Mouse (Mus musculus) mouse embryonic stem cell (cell line): ENCODE results near the gene Ubald1.

ENCODE experiments used
- in situ Hi-C, 2 experiments: fragments of 300-500 bp; cut with MboI; formaldehyde crosslinking; loops; 1 replicate in 1 of 2; 3 replicates in 1 of 2; pipeline ENCODE4 v1.14.3; 2019 to 2020; ENCODE audit warnings: low sequenced_read_pairs in 2 of 2, low pct_unique_long_range_greater_than_20kb in 1 of 2, mixed read lengths in 1 of 2; ENCODE audit not compliant: unreplicated experiment in 1 of 2

The Ubald1 gene

DNA sequence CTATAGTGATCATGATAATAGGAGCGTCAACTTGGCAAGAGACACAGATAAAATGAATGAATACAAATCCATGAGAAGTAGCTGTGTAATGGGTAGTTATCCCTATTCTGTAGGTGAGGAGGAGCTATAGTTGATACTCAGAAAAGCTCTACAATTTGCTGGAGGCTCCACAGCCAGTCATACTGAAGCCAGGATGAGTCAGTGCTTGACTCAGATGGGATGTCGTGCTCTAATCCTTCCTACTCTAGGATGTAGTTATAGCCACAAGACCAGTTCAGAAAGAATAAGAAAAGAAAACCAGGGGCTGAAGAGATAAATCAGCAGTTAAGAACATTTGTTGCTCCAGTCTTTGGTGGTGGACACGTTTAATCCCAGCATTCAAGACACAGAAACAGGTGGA is 42.5 kb downstream of the Ubald1 start:
- in situ Hi-C loops: no loop called here

DNA sequence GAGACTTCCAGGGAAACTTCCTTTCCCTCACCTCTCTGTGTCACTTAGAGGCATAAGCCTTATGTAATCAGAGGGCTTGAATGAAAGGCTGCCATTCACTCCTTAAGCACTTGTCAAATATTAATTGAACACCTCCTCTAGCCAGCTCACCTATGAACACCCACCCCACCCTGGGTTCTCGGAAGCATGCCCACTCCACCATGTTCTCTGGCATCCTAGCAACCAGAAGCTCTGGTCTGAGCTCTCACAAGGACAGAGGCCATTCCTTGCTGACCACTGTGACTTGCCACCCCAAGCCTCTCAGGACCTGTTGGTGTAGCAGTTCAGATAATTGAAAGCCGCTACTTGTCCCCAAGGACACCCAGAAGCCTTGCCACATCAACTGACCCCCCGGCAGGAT is 44.9 kb downstream of the Ubald1 start, which contains the start of gene 4930562C15Rik:
4930562C15Rik (plus strand) TSS at position 226 of the 400 bp plus-strand sequence.
- in situ Hi-C loops: no loop called here

DNA sequence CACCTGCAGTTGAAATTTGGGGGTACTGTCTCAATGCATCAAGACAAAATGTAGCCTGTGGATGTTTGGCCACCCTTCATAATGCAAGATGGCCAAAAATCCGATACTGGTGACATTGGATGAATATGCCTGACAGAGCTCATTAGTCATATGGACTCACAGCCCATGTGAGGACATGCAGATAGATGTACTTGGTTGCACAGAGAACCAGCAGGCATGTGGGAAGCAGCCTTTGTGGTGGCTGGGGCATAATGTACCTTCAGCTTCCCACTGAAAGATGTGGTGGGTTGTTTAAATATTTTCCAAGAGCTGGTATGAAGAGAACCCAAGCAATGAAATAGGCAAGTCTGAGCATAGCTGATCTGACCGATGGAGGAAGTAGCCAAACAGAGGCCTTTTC is 46.3 kb downstream of the Ubald1 start:
- in situ Hi-C loops: no loop called here

DNA sequence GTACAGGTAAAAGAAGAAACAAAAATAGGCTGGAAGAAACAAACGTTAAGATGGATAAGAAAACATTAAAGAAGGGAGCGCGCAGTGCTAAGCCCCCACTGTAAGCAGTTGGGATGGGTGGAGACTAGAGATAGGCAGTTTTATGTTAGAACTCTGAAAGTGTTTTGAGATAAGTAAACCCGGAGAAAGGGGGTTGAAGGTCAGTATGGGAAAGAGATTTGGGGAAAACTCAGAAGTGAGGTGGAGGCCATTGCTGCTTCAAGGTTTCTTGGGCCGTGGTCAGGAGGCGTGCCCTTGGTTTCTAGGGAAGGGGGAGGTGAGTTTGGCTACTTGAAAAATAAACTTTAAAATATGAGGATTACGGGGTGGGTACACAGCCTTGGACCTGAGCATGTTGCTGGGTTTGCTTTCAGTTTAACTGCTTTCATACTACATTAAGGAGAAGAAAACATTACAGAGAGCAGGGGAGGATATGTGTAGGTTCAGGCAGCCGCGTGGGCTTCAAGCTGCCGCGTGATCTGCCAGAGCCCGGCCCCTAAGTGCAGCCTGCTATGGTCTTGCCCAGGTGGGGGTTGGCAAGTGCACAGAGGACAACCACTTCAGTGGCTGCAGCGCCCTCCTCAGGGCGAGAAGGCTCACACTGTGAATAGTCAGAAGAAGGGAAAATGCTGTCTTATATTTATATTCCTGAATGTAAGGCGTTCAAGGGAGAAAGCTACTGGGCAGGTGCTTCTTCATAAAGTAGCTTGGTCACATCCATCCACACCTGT is 48.3 kb downstream of the Ubald1 start:
- in situ Hi-C loops: no loop called here

DNA sequence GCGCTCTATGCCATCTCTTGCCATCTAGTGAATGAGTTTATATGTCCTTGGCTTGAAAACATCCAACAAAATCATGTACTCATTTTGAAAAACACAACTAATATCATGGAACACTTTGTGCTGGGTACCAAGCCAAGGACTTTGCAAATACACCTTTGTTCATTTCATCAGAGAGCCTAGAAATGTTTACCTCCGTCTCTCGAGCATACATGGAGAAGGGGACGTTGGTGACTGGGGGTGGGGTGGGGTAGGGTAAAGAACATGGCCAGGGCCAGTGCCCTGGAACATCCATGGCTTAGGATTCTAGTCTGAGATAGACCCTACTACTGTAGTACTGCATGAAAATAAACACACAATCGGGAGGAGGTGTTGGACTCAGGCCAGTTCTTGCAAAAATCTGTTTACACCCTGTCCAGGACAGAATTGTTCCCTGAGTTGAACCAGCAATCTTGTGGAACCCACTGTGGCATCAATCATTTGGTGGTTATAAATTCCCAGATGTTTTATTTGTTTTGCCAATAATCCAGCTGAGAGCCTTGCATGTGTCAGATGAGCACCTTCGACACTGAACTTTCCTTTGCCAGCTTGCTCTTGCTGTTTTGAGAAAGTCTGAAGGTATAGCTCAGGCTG is 50.7 kb downstream of the Ubald1 start:
- in situ Hi-C loops: loop anchor here in 1 of 2 experiments (10.0 kb wide), 1 partner anchor 75 kb away; no protein-coding TSS in a partner anchor

DNA sequence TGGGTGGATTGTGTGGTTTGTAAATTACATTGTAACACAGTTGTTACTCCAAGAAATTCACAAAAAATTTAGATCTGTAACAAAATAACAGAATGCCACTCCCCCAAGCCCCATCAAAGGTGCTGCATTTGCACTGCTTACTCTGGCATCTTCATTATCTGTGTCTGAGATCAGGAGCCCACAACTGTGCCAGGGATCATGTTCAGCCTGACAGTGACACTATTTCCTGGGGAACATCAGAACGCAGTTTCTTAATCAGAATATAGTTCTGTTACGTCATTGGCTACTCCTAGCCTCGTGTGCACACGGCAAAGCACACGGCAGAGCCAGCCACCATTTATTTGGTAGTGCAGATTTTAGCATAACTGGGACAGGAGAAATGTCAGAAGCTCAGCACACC is 52.5 kb downstream of the Ubald1 start:
- in situ Hi-C loops: loop anchor here in 1 of 2 experiments (10.0 kb wide), 1 partner anchor 73 kb away; no protein-coding TSS in a partner anchor
